Mouse (Mus musculus) spleen, postnatal 0 days (tissue): ENCODE results near the gene Hprt. TPM values are rescaled to one million over a fixed set of nuclear protein-coding genes. Genes with fewer than 3 reads are reported as not detected.

Experiments
- microRNA counts: library from miRNA; unstranded; fragments of <30 nt; microRNA quantifications from one replicate; lab custom pipeline; 2015
- polyA plus RNA-seq: library from polyadenylated mRNA; unstranded; fragments of >200 nt; fragmentation: Nextera tagmentation; extraction: Ambion mirVana; gene quantifications from 2 replicates; pipeline ENCODE4 v1.2.1, GENCODE M21; 2015

The Hprt gene
- polyA plus RNA-seq: 237 and 264 TPM in 2 replicates

GRCm38 (mm10) chrX:52987905-52988783 lies at the start of gene Hprt:
TSS of gene Hprt (plus strand) at chrX:52988137.

MicroRNA genes within 50 kb of the gene (microRNA counts, 519-probe panel; counts per million panel counts)
- microRNA mmu-miR-322 (lab: Ali Mortazavi, UCI): 8,266 counts per million, percentile 79 among the panel's probes with 10 or more counts
- microRNA mmu-miR-351 (lab: Ali Mortazavi, UCI): 1,250 counts per million, percentile 1 among the panel's probes with 10 or more counts
- microRNA mmu-miR-450a-3p (lab: Ali Mortazavi, UCI): 88.3 counts per million
- 7,104 counts per million, percentile 68 among the panel's probes with 10 or more counts for microRNA mmu-miR-450a-5p (lab: Ali Mortazavi, UCI)
- microRNA mmu-miR-450b-3p (lab: Ali Mortazavi, UCI): 88.3 counts per million
- 88.3 counts per million for microRNA mmu-miR-450b-5p (lab: Ali Mortazavi, UCI)
- 4,383 counts per million, percentile 21 among the panel's probes with 10 or more counts for microRNA mmu-miR-503 (lab: Ali Mortazavi, UCI)
- microRNA mmu-miR-542-3p (lab: Ali Mortazavi, UCI): 88.3 counts per million
- 3,618 counts per million, percentile 10 among the panel's probes with 10 or more counts for microRNA mmu-miR-542-5p (lab: Ali Mortazavi, UCI)

Other genes starting within 250 kb of the Hprt start
- 0.07 and 0.11 TPM in 2 replicates for gene Ccdc160, start 196.9 kb upstream of the Hprt start, polyA plus RNA-seq
- gene Phf6, start 75.9 kb upstream of the Hprt start, polyA plus RNA-seq: 10.7 and 11.0 TPM in 2 replicates